In the genomic region with DNA sequence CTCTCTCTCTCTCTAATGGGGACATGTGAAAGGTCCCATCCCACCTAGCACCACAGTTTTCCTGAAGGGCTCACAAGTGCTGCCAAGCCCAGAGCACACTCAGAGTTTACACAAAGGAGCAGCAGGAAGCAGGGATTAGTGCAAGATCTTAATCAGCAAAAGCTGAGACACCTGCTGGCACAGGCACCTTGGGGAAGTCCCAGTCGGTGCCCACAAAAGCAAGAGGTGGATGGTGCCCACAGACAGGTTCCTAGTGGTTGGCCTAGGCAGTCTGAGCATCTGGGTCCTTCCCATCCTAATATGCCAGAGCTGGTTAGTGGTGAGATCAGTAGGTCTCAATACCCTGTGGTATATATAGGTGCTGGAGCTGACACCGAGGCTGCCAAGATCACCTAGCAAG, we compare ENCODE assay signal across 19 mouse cellular contexts. TPM values are rescaled to one million over a fixed set of nuclear protein-coding genes. Genes with fewer than 3 reads are reported as not detected.
A peak's percentile ranks its signal among the peaks of the same experiment; 100 is the strongest.
DNase-seq lines count a peak whose midpoint lies in the region; ATAC-seq and TF ChIP-seq lines count a peak whose summit lies in the region.
"Had no signal": no experiment of that assay in that cellular context is flagged by ENCODE, and none has a peak within 500 bp of the region (broad histone marks: within the 10 kb centered on the region; RNA-seq: fewer than 3 reads in every experiment).

No protein-coding gene starts in this region.

- no peak overlapping the region for H3K4me3 ChIP-seq in kidney, adult 2 months (ENCODE audit: insufficient read depth, low read depth, low read length)
- no peak overlapping the region for H3K4me3 ChIP-seq in small intestine, adult 2 months (ENCODE audit: low read depth, low read length)
- H3K4me3 ChIP-seq in forebrain, embryonic 11.5 days (ENCODE audit: low read depth, low read length): no peak overlapping the region
- H3K4me3 ChIP-seq: embryonic facial prominence, embryonic 12.5 days; liver, embryonic 12.5 days; midbrain, embryonic 13.5 days; neural tube, embryonic 12.5 days had no signal

- no peak for ATAC-seq in forebrain, embryonic 11.5 days (replicated peaks; ENCODE audit: low FRiP score)
- ATAC-seq: liver, embryonic 12.5 days; midbrain, embryonic 13.5 days had no signal

- H3K27me3 ChIP-seq in kidney, adult 2 months (replicated peaks; ENCODE audit: control insufficient read depth, insufficient read depth, low read length): no peaks in the 10 kb centered on the region
- no peaks in the 10 kb centered on the region for H3K27me3 ChIP-seq in small intestine, adult 2 months (ENCODE audit: control insufficient read depth, insufficient read depth, low read length)
- no peaks in the 10 kb centered on the region for H3K27me3 ChIP-seq in forebrain, embryonic 11.5 days (ENCODE audit: control insufficient read depth, insufficient read depth, low read length)

- peaks cover 31% of the 10 kb centered on the region for H3K4me1 ChIP-seq in kidney, adult 2 months (ENCODE audit: control insufficient read depth, insufficient read depth, low read length)
- H3K4me1 ChIP-seq in small intestine, adult 2 months (ENCODE audit: control insufficient read depth, insufficient read depth, insufficient read length, low read length): peaks cover 26% of the 10 kb centered on the region
- H3K4me1 ChIP-seq in forebrain, embryonic 11.5 days (replicated peaks; ENCODE audit: control insufficient read depth, insufficient read depth, low read length): peaks cover 6% of the 10 kb centered on the region; the same call in 1 of the 2 replicates
- H3K4me1 ChIP-seq: liver, embryonic 12.5 days had no signal

- 41% methylated on average over 2 of the region's 2 CpGs for WGBS in kidney, adult 2 months
- WGBS in small intestine, adult 2 months: 17% methylated on average over 2 of the region's 2 CpGs
- 28% methylated on average over 2 of the region's 2 CpGs for WGBS in forebrain, embryonic 11.5 days

- no peak for TF ChIP-seq POLR2A in kidney, adult 2 months (IDR thresholded peaks at IDR 0.05; ENCODE audit: low read depth, low read length)
- TF ChIP-seq POLR2A in small intestine, adult 2 months (IDR thresholded peaks at IDR 0.05; ENCODE audit: low read depth, low read length): no peak

- H3K9me3 ChIP-seq in forebrain, embryonic 11.5 days (ENCODE audit: control insufficient read depth, low read length): no peaks in the 10 kb centered on the region; the same call in 1 of the 2 replicates
- H3K9me3 ChIP-seq: embryonic facial prominence, embryonic 12.5 days; liver, embryonic 12.5 days; midbrain, embryonic 13.5 days; neural tube, embryonic 12.5 days had no signal

- DNase-seq in kidney, adult 2 months: peak; percentile 23
- DNase-seq in kidney, adult 8-10 months: no peak
- DNase-seq in thymus, postnatal 0 days (ENCODE audit: low spot score): peak; percentile 7
- no peak for DNase-seq in thymus, postnatal 4 days
- peak; percentile 42 for DNase-seq in fat pad, adult 2 months (ENCODE audit: extremely low read depth, low read depth, low spot score)
- DNase-seq in forebrain, embryonic 11.5 days (ENCODE audit: low spot score): no peak
- DNase-seq in left cerebral cortex, postnatal 25 days (ENCODE audit: low spot score in 2 of 2): no peak
- DNase-seq: adrenal gland, adult 8-10 months; cerebellum, adult 9-11 months; gastrocnemius, postnatal 10 days; heart, postnatal 10 days; kidney, postnatal 4 days; lung, embryonic 14.5 days; right cerebral cortex, adult 18-20 months had no signal

- no peaks in the 10 kb centered on the region for H3K36me3 ChIP-seq in kidney, adult 2 months (ENCODE audit: control insufficient read depth, insufficient read depth, low read length)
- no peaks in the 10 kb centered on the region for H3K36me3 ChIP-seq in small intestine, adult 2 months (ENCODE audit: control insufficient read depth, insufficient read depth, low read length)
- H3K36me3 ChIP-seq in forebrain, embryonic 11.5 days (ENCODE audit: control insufficient read depth, insufficient read depth, low read length): no peaks in the 10 kb centered on the region
- H3K36me3 ChIP-seq: embryonic facial prominence, embryonic 12.5 days; liver, embryonic 12.5 days; midbrain, embryonic 13.5 days; neural tube, embryonic 12.5 days had no signal

- no peak overlapping the region for H3K4me2 ChIP-seq in forebrain, embryonic 11.5 days (ENCODE audit: low read depth, low read length, severe bottlenecking)
- H3K4me2 ChIP-seq: embryonic facial prominence, embryonic 12.5 days; liver, embryonic 12.5 days; lung, embryonic 14.5 days; midbrain, embryonic 13.5 days; neural tube, embryonic 12.5 days had no signal

- no peak for TF ChIP-seq CTCF in kidney, adult 2 months (conservative IDR thresholded peaks at IDR 0.05; ENCODE audit: insufficient read depth, insufficient read length, low read depth, low read length)
- no peak for TF ChIP-seq CTCF in small intestine, adult 2 months (IDR thresholded peaks at IDR 0.05; ENCODE audit: extremely low read depth, insufficient read length, insufficient replicate concordance, low read depth, low read length)

- intact Hi-C loops in left cerebral cortex, postnatal 25 days (cut with DNase I): no loop called here

- no peak overlapping the region for H3K9ac ChIP-seq in forebrain, embryonic 11.5 days (ENCODE audit: low read length)
- H3K9ac ChIP-seq: embryonic facial prominence, embryonic 12.5 days; liver, embryonic 12.5 days; lung, embryonic 14.5 days; midbrain, embryonic 13.5 days; neural tube, embryonic 12.5 days had no signal

- peak overlapping the region; percentile 84 for H3K27ac ChIP-seq in kidney, adult 2 months (ENCODE audit: insufficient read depth, low read depth, low read length)
- peak overlapping the region; percentile 73 for H3K27ac ChIP-seq in small intestine, adult 2 months (ENCODE audit: insufficient read depth, low read depth, low read length)
- no peak overlapping the region for H3K27ac ChIP-seq in forebrain, embryonic 11.5 days (ENCODE audit: low read depth, low read length)
- H3K27ac ChIP-seq: embryonic facial prominence, embryonic 12.5 days; liver, embryonic 12.5 days; midbrain, embryonic 13.5 days; neural tube, embryonic 12.5 days had no signal

RNA-seq across cellular contexts. Expression of a gene that starts 54.0 kb away (rescaled TPM):
- 57.1 and 59.4 TPM in 2 replicates for polyA plus RNA-seq in kidney, adult 2 months (2012; rRNA removed)
- 3.9 and 4.7 TPM in 2 replicates for polyA plus RNA-seq in thymus, postnatal 0 days (2015; fragmentation: Nextera tagmentation; extraction: Ambion mirVana)
- 33.0 and 71.5 TPM in 2 replicates for polyA plus RNA-seq in small intestine, adult 2 months (2012; rRNA removed)
- polyA plus RNA-seq in forebrain, embryonic 11.5 days (2014; fragmentation: Nextera tagmentation; extraction: Ambion mirVana): 8.2 and 9.7 TPM in 2 replicates
- total RNA-seq in left cerebral cortex, postnatal 25 days (2021): 10 to 100 TPM in 1 of 2 experiments, 1 to 10 TPM in 1; 9.0 to 11.8 TPM

Comparison
In these comparisons a context has a peak if more than half of its experiments do, and no peak if none do; other contexts are left out.
1. DNase-seq: peak in kidney, adult 2 months (single experiment), thymus, postnatal 0 days (single experiment) and fat pad, adult 2 months (single experiment); none in kidney, adult 8-10 months (0 of 2), thymus, postnatal 4 days (single experiment), forebrain, embryonic 11.5 days (single experiment) and left cerebral cortex, postnatal 25 days (0 of 2).